Mouse (Mus musculus): ENCODE measurements around the gene Cd81. TPM values are rescaled to one million over a fixed set of nuclear protein-coding genes. Genes with fewer than 3 reads are reported as not detected.

The Cd81 gene
- polyA plus RNA-seq, 1 experiment from 2014 or later = 319 TPM

DNA sequence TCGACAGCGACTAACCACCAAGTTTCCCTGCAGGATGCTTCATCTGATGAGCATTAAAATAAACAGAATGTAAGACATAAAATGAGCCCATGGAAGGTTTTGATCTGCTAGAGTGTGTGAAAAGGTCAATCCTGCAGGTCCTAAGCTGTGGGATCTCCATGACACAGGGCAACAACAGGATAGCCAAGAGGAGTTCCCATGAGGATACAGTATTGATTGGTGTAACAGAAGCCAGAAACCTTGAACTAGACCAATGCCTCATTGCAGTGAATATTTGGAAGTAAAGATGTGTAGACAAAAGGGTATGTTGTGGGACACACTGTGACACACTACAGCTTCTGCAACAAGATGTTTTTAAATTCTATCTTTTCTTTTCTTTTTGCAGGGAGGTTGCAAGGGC lies 18.4 kb upstream of the Cd81 start:
- WGBS = 95% methylated on average over 2 of the region's 2 CpGs
- ATAC-seq = no peak
- no peak overlapping the region for H3K27ac ChIP-seq (ENCODE audit: low read length)
- H3K4me2 ChIP-seq (ENCODE audit: low read length) = no peak overlapping the region
- H3K36me3 ChIP-seq (ENCODE audit: control insufficient read depth, insufficient read depth) = 0 out of 2 replicates have a peak, but pooled peaks cover 2% of the 10 kb centered on the region
- no peaks in the 10 kb centered on the region for H3K27me3 ChIP-seq (replicated peaks; ENCODE audit: control insufficient read depth, insufficient read depth, low read length)
- H3K4me3 ChIP-seq (replicated peaks; ENCODE audit: low read length) = no peak overlapping the region
- H3K4me1 ChIP-seq (replicated peaks; ENCODE audit: control insufficient read depth, insufficient read depth, low read length) = no peaks in the 10 kb centered on the region
- no peaks in the 10 kb centered on the region for H3K9me3 ChIP-seq (ENCODE audit: control insufficient read depth, low read length)
- no peak overlapping the region for H3K9ac ChIP-seq (replicated peaks; ENCODE audit: low read depth, low read length)

DNA sequence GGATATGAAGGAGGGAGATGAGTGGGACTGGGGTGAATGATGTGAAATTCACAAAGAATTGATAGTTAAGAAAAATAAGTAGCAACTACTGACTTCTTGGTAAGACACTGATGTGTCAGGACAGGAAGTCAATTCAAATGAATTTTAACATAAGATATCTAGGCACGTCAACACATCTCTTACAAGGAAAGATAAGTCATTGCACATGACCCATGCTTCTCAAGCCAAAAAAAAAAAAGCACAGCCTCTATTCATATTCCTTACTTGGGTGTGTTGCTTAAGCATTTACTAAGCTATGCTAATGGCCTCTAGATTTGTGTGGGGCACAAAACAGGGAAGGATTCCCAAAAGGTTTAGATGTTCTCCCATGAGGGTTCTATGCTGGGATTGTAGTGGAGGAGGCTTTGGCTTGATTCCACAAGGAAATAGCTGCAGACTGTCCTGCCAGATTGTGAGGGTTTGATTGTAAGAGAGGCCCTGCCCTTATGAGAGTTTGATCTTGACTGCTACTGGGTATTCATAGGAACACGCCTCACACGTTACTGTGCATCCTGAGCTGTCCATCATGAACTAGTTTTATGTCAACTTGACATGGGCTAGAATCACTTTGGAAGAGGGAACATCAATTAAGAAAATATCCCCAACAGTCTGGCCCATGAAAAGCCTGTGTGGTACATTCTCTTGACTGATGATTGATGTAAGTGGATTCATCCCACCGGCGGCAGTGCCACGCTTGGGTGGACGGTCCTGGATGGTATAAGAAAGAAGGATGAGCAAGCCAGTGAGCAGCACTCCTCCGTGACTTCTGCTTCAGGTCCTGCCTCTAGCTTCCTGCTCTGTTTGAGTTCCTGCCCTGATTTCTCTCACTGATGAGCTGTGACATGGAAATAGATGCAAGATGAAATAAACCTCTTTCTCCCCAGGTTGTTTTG lies 17.8 kb upstream of the Cd81 start:
- Histone ChIP-seq H3K27ac (ENCODE audit: low read length) (no peak overlapping the region), H3K9ac (replicated peaks; ENCODE audit: low read depth, low read length) (no peak overlapping the region), H3K27me3 (replicated peaks; ENCODE audit: control insufficient read depth, insufficient read depth, low read length) (no peaks in the 10 kb centered on the region), H3K36me3 (ENCODE audit: control insufficient read depth, insufficient read depth) (0 out of 2 replicates have a peak, but pooled peaks cover 2% of the 10 kb centered on the region), H3K4me3 (replicated peaks; ENCODE audit: low read length) (no peak overlapping the region), H3K4me1 (replicated peaks; ENCODE audit: control insufficient read depth, insufficient read depth, low read length) (no peaks in the 10 kb centered on the region), H3K9me3 (ENCODE audit: control insufficient read depth, low read length) (no peaks in the 10 kb centered on the region), H3K4me2 (ENCODE audit: low read length) (no peak overlapping the region)
- no peak for ATAC-seq
- 93% methylated on average over 8 of the region's 8 CpGs for WGBS

DNA sequence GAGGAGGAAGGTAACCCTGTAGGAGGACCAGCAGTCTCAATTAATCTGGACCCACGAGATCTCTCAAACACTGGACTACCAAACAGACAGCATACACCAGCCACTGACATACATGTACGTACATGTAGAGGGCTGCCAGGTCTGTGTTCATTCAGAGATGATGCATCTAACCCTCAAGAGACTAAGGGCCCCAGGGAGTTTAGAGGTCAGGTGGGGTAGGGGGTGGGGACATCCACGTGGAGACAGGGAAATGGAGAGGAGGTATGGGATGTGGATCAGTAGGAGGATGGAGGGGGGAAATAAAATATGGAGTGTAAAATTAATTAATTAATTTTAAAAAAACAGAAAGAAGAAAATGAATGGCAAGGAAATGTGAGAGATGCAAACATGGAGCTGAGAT lies 15.8 kb upstream of the Cd81 start:
- H3K4me3 ChIP-seq (replicated peaks; ENCODE audit: low read length) = no peak overlapping the region
- no peak overlapping the region for H3K9ac ChIP-seq (replicated peaks; ENCODE audit: low read depth, low read length)
- H3K27me3 ChIP-seq (replicated peaks; ENCODE audit: control insufficient read depth, insufficient read depth, low read length) = no peaks in the 10 kb centered on the region
- H3K27ac ChIP-seq (ENCODE audit: low read length) = no peak overlapping the region
- ATAC-seq = no peak
- no peaks in the 10 kb centered on the region for H3K4me1 ChIP-seq (replicated peaks; ENCODE audit: control insufficient read depth, insufficient read depth, low read length)
- 0 out of 2 replicates have a peak, but pooled peaks cover 2% of the 10 kb centered on the region for H3K36me3 ChIP-seq (ENCODE audit: control insufficient read depth, insufficient read depth)
- H3K9me3 ChIP-seq (ENCODE audit: control insufficient read depth, low read length) = no peaks in the 10 kb centered on the region
- 86% methylated on average over 3 of the region's 3 CpGs for WGBS
- H3K4me2 ChIP-seq (ENCODE audit: low read length) = no peak overlapping the region

DNA sequence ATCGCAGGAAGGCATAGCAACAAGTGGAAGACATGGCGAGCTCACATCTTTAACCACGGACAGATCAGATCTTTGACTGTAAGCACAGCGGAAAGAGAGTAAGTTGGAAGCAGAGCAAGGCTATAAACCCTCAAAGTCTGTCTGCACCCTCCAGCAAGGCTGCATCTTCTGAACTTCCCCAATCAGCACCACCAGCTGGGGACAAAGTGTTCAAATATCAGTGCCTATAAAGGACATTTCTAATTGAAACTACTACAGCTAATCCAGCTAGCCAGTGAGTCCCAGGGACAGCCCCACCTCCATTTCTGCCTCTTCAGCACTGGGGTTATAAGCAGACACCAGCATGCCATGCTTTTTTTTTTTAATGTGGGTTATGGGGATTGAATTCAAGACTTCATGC lies 15.2 kb upstream of the Cd81 start:
- 0 out of 2 replicates have a peak, but pooled peaks cover 2% of the 10 kb centered on the region for H3K36me3 ChIP-seq (ENCODE audit: control insufficient read depth, insufficient read depth)
- WGBS = 94% methylated on average over 4 of the region's 4 CpGs
- no peak overlapping the region for H3K27ac ChIP-seq (ENCODE audit: low read length)
- H3K9ac ChIP-seq (replicated peaks; ENCODE audit: low read depth, low read length) = no peak overlapping the region
- ATAC-seq = no peak
- H3K4me3 ChIP-seq (replicated peaks; ENCODE audit: low read length) = no peak overlapping the region
- H3K9me3 ChIP-seq (ENCODE audit: control insufficient read depth, low read length) = no peaks in the 10 kb centered on the region
- no peaks in the 10 kb centered on the region for H3K27me3 ChIP-seq (replicated peaks; ENCODE audit: control insufficient read depth, insufficient read depth, low read length)
- H3K4me1 ChIP-seq (replicated peaks; ENCODE audit: control insufficient read depth, insufficient read depth, low read length) = no peaks in the 10 kb centered on the region
- no peak overlapping the region for H3K4me2 ChIP-seq (ENCODE audit: low read length)

DNA sequence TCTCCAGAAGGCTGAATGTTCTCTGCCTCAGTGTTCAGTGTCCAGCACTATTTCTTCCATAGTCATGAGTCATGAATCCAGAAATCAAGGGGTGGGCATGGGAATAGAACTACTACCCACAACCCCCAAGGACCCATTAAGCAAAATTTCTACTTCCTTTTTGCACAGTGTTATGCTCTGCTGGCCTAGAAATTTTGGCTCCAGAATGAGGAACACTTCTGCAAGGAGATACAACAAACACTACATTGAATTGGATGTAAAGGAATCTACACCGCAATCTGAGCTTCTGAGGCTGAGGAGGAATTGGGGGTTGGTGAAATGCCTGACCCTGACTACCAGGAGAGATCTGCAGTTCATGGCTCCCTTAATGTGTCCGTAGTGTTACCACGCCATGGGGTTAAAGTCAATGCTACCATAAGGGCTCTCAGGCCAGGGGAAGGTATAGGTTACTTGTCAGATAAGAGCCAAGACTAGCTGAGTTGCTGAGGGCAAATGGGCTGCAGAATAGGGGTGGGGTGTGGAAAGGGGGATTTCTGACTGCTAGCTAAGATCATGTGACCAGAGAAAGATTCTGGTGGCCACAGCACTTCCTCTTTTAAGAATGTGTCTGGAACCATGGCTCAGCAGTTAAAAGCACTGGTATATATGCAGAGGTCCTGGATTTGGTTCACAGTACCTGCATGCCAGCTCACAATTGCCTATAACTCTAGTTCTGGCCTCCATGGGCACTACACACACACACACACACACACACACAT lies 14.2 kb upstream of the Cd81 start:
- H3K4me2 ChIP-seq (ENCODE audit: low read length) = no peak overlapping the region
- no peak overlapping the region for H3K4me3 ChIP-seq (replicated peaks; ENCODE audit: low read length)
- H3K36me3 ChIP-seq (ENCODE audit: control insufficient read depth, insufficient read depth) = 0 out of 2 replicates have a peak, but pooled peaks cover under 1% of the 10 kb centered on the region
- ATAC-seq = no peak
- no peaks in the 10 kb centered on the region for H3K9me3 ChIP-seq (ENCODE audit: control insufficient read depth, low read length)
- 93% methylated on average over 3 of the region's 3 CpGs for WGBS
- no peak overlapping the region for H3K27ac ChIP-seq (ENCODE audit: low read length)
- H3K27me3 ChIP-seq (replicated peaks; ENCODE audit: control insufficient read depth, insufficient read depth, low read length) = no peaks in the 10 kb centered on the region
- no peak overlapping the region for H3K9ac ChIP-seq (replicated peaks; ENCODE audit: low read depth, low read length)
- H3K4me1 ChIP-seq (replicated peaks; ENCODE audit: control insufficient read depth, insufficient read depth, low read length) = no peaks in the 10 kb centered on the region

DNA sequence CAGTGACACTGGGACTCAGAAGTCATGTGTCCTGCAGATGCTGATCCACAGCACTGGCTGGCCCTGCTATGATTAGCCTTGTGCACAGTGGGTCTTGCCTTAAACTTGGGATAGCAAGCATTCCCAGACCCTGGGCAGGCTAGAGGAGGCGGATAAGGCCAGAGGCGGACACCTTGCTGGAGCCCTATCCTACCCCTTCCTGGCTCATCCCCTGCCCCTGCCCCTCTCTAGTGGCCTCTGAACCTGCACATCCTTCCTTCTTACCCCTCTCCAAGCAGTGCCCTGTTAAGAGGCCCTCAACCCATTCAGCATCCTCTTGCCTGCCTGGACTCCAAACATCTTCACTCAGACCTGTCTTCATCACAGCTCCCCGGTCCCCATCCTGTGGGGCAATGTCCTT lies 12.0 kb upstream of the Cd81 start:
- no peak overlapping the region for H3K9ac ChIP-seq (replicated peaks; ENCODE audit: low read depth, low read length)
- H3K4me2 ChIP-seq (ENCODE audit: low read length) = no peak overlapping the region
- no peaks in the 10 kb centered on the region for H3K4me1 ChIP-seq (replicated peaks; ENCODE audit: control insufficient read depth, insufficient read depth, low read length)
- no peaks in the 10 kb centered on the region for H3K9me3 ChIP-seq (ENCODE audit: control insufficient read depth, low read length)
- no peak for ATAC-seq
- H3K36me3 ChIP-seq (ENCODE audit: control insufficient read depth, insufficient read depth) = no peaks in the 10 kb centered on the region
- WGBS = 95% methylated on average over 3 of the region's 3 CpGs
- H3K27me3 ChIP-seq (replicated peaks; ENCODE audit: control insufficient read depth, insufficient read depth, low read length) = no peaks in the 10 kb centered on the region
- H3K27ac ChIP-seq (ENCODE audit: low read length) = no peak overlapping the region
- H3K4me3 ChIP-seq (replicated peaks; ENCODE audit: low read length) = no peak overlapping the region

DNA sequence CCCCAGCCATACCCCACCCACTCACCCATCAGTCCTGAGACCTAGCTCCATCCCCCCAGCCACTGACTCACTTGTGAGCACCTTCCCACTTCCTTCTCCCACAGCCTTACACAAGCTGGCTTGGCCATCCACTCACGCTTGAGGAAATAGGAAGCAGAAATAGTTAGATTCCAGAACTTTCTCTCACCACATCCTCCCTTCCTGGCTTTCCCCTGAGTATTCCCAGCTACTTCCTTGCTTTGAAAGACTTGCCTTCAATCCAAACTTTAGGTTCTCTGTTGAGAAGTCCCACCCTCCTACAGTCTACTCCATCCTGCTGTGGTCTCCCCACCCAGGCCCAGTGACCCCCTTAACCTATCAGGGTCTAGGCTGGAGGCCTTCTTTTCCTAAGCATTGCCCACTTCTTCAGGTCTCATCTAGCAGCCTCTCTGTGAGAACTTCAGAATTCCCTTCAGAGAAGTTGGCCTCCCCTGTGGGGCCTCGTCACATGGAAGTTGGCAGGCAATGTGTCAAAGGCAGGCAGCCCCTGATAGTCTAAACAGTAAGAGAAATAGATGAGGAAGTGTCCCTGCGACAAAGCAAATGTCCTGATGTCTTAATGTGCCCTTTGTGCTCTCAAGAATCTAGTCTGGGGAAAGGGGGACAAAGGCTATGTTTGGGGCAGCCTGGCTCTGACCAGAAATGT lies 11.3 kb upstream of the Cd81 start:
- H3K4me2 ChIP-seq (ENCODE audit: low read length) = no peak overlapping the region
- H3K4me1 ChIP-seq (replicated peaks; ENCODE audit: control insufficient read depth, insufficient read depth, low read length) = no peaks in the 10 kb centered on the region
- H3K4me3 ChIP-seq (replicated peaks; ENCODE audit: low read length) = no peak overlapping the region
- no peaks in the 10 kb centered on the region for H3K27me3 ChIP-seq (replicated peaks; ENCODE audit: control insufficient read depth, insufficient read depth, low read length)
- WGBS = 84% methylated on average over 3 of the region's 3 CpGs
- no peaks in the 10 kb centered on the region for H3K9me3 ChIP-seq (ENCODE audit: control insufficient read depth, low read length)
- H3K9ac ChIP-seq (replicated peaks; ENCODE audit: low read depth, low read length) = no peak overlapping the region
- ATAC-seq = no peak
- no peak overlapping the region for H3K27ac ChIP-seq (ENCODE audit: low read length)
- no peaks in the 10 kb centered on the region for H3K36me3 ChIP-seq (ENCODE audit: control insufficient read depth, insufficient read depth)

DNA sequence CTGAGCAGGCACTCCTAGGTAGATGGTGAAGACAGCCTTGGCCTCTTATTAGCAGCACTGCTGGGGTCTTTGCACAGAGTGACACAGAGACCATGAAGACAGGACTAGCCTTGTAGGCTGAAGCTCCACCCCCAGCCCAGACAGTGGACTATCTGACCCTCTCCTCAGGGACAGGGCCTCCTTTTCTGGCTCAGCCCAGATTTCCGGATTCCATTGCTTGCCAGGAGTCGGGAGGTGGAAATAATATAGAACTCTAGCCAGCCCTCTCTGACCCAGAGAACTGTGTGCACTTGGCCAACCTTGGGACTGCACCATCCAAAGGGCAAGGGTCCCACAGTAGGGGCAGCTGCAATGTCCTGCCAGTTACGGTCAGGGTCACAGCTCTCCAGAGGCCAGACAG lies 10.4 kb upstream of the Cd81 start:
- Histone ChIP-seq H3K9me3 (ENCODE audit: control insufficient read depth, low read length) (no peaks in the 10 kb centered on the region), H3K9ac (replicated peaks; ENCODE audit: low read depth, low read length) (no peak overlapping the region), H3K36me3 (ENCODE audit: control insufficient read depth, insufficient read depth) (no peaks in the 10 kb centered on the region), H3K27ac (ENCODE audit: low read length) (no peak overlapping the region), H3K4me1 (replicated peaks; ENCODE audit: control insufficient read depth, insufficient read depth, low read length) (no peaks in the 10 kb centered on the region), H3K27me3 (replicated peaks; ENCODE audit: control insufficient read depth, insufficient read depth, low read length) (no peaks in the 10 kb centered on the region), H3K4me3 (replicated peaks; ENCODE audit: low read length) (no peak overlapping the region), H3K4me2 (ENCODE audit: low read length) (no peak overlapping the region)
- no peak for ATAC-seq
- 69% methylated on average over 3 of the region's 3 CpGs for WGBS

DNA sequence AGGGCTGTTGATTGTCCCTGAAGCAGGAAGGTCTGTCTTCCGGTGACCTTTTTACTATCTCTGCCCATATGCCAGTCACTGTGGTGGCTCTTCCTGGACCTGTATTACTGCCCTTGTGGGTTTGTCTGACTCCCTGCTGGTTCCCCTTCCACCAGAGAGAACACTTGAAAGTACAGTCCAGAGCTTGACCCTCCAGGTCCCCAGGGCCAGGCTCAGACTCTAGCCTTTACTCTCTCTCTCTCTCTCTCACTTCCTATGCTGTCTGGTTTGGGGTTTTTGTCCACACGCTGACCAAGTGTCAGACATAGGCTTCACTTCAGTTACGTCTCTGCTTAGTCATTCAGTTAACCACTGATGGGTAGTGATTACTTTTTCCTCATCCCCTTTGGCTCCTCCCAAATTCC lies 9.6 kb upstream of the Cd81 start:
- no peaks in the 10 kb centered on the region for H3K4me1 ChIP-seq (replicated peaks; ENCODE audit: control insufficient read depth, insufficient read depth, low read length)
- ATAC-seq = no peak
- H3K4me3 ChIP-seq (replicated peaks; ENCODE audit: low read length) = no peak overlapping the region
- no peaks in the 10 kb centered on the region for H3K27me3 ChIP-seq (replicated peaks; ENCODE audit: control insufficient read depth, insufficient read depth, low read length)
- 89% methylated on average over 3 of the region's 3 CpGs for WGBS
- no peaks in the 10 kb centered on the region for H3K9me3 ChIP-seq (ENCODE audit: control insufficient read depth, low read length)
- H3K36me3 ChIP-seq (ENCODE audit: control insufficient read depth, insufficient read depth) = no peaks in the 10 kb centered on the region
- H3K27ac ChIP-seq (ENCODE audit: low read length) = no peak overlapping the region
- H3K9ac ChIP-seq (replicated peaks; ENCODE audit: low read depth, low read length) = no peak overlapping the region
- H3K4me2 ChIP-seq (ENCODE audit: low read length) = no peak overlapping the region

All from forebrain, embryonic 16.5 days (tissue).